Mouse (Mus musculus) layer of hippocampus, adult 9-11 months (tissue): Measurements from ENCODE around the gene Depp1.
"Not testable (repeated sequence)": the region's sequence is repeated elsewhere in the genome, so short reads cannot be mapped to it uniquely, and the experiment has no call there.

ENCODE experiments used
- DNase-seq: peaks from one replicate; pipeline ENCODE4 v3.0.0; 2022

The Depp1 gene

DNA sequence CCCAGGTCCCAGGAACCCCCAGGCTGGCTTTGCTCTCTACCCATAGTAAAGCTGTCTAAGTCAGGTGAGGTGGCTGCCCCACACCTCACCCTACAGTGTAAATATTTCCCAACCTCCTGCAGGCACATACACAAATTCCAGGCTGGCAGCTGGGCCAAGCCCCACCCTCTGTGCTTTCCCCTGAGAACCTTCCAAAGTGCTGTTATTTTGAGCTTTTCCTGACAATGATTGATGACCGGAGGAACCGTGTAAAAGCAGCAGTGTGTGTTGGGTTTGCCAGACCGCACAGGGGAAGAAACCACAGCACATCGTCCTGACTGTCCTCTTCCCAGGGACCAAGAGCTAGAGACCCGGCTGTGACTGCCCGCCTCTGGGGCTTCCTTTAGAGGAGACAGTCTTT is at the start of gene Depp1:
Gene Depp1, plus strand, starts transcription at position 204 of the 400 bp plus-strand sequence.
- DNase-seq, result no peak

DNA sequence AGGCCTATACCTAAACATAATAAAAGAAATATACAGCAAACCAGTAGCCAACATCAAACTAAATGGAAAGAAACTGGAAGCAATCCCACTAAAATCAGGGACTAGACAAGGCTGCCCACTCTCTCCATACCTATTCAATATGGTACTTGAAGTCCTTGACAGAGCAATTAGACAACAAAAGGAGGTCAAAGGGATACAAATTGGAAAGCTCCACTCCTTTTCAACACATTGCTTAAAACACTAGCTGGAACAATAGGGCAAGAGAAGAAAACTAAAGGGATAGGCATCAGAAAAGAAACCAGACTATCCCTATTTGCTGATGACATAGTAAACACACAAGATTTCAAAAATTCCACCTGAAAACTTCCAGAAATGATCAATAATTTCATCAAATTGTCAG is 49.4 kb upstream of the Depp1 start:
- not testable (repeated sequence) for DNase-seq

DNA sequence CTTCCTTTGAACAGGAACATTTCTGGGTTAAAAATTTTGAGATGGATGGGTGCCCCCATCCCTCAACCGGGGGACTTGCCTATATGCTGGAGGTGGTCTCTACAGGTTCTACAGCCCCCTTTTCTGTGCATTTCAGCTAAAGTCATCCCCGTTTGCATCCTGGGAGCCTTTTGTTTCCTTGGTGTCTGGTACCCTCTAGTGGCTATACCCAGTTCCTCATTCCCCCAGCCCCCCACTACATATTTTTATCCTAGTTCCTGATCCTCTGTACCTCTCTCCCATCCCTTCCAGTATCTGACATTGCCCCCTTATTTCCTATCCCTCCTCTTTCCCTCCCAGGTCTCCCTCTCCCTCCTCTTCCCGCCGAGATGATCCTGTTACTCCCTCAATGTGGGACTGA is 43.2 kb upstream of the Depp1 start:
- no peak for DNase-seq

DNA sequence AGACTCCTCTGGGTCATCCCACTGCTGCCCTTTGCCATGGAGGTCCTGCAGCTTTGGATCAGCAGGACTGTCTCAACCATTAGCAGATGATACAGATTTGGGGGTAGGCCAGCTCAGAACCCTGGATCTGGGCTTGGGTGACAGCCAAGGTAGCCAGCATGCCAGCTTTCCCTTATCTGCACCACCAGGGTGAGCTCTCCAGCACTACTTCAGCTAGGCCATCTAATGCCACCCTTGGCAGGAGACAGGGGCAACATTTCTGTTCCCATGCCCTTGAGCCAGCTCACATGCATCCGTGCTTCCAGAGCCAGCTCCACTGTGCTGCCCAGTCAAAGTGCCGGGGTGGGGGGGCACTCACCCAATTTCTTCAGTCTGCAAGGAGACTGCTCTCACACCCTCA is 34.7 kb upstream of the Depp1 start:
- no peak for DNase-seq

DNA sequence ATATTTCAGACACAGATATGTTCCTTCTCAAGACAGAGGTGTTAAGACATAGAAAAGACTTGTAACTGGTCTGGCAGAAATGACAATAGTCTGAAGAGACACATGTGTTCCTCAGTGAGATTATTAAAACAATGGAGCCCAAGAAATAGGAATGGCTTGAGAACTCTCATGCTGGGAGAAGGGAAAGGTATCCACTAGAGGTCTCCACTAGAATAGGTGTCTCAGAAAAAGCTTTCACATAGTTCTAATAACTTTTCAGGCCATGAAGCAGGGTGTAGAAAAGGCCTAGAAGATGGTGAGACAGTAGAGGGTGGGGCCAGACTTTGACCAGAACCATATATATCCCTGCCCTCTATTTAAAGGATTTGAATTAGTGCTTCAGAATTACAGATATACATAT is 32.3 kb upstream of the Depp1 start:
- no peak for DNase-seq

DNA sequence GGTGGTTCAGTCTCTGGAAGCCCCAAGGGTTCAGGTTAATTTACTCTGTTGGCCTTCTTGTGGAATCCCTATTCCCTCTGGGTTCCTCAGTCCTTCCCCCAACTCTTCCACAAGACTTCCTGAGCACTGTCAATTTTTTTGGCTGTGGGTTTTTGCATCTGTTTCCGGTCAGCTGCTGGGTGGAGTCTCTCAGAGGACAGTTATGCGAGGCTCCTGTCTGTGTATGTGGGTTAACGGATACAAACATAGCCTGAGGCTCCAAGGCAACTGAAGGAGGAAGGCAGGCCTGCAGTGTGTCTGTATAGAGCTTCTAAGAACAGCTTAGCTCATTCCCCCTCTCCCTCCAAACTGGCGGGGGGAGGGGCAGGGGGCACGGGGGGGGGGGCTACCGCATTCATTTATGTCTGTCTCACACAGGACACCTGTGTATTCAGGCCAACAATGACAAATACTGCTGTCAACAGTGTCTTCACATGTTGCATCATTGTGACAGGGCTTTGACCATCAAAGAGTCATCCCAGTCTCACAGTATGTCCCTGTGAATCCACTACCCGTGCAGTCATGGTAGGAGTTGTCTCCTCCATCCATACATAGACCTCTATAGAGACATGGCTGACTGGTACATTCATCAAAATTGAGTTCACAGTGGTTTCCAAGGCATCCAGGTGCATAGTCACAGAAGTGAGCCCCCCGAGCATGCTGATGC is 28.9 kb upstream of the Depp1 start:
- DNase-seq, result no peak

DNA sequence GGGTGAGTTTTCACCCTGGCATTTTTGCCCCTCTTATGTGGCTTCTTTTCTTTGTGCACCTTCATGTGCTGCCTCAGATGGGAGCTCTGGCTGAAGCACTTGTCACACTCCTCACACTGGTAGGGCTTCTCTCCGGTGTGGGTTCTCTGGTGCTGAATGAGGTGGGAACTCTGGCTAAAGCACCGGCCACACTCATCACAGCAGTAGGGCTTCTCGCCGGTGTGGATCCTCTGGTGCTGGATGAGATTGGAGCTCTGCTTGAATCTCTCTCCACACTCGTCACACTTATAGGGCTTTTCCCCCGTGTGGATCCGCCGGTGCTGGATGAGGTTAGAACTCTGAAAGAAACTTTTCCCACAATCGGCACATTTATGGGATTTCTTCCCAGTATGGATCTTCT is 24.0 kb upstream of the Depp1 start:
- not testable (repeated sequence) for DNase-seq

DNA sequence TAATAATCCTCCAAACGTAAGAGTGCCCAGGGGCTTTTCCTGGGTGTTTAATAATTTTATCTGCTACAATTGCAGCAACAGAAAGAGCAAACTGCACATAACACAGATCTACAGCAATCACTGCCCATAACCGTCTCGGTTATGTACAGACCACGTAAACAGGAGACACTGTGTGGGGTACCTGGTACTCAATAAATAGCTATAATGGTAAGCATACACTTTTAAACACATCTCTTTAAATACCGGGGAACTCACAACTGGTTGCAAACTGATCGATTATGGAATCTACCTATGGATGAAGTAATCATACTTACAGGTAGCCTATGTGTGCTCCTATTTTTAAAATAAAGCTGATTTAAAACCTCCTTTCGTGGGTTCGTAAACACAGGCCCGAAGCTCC is 22.3 kb upstream of the Depp1 start:
- DNase-seq, result no peak

DNA sequence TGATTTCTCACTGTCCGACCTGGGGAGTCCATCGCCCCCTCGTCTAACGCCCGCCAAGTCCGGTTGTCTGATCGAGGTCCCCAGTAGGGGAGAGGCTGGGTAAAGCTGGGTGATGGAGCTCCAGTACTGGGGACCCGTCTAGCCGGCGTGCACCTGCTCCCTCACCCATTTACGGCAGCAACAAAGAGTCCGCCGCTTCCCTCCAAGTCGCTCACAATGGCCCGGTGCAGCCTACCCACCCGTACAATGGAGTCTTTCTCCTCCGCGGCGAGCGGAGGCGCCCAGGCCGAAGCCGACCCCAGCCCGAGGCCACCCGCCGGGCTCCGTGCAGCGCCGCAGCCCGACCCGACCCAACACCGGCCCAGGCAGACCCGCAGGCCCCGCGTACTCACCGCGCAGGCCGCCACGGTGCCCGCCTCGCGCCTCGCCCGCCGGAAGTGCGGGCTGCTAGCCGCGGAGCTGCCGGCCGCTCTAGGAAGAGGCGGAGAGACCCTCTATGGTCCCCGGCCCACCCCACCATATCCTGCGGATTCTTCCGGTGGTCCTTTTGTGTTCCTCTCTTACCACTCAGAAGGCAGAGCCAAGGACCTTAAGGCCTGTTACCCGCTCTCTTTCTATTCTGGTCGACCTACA is 21.8 kb upstream of the Depp1 start, which contains the start of gene Zfp422:
Gene Zfp422, minus strand, starts transcription at position 461 of the 633 bp plus-strand sequence.
- DNase-seq, result peak; percentile 37

DNA sequence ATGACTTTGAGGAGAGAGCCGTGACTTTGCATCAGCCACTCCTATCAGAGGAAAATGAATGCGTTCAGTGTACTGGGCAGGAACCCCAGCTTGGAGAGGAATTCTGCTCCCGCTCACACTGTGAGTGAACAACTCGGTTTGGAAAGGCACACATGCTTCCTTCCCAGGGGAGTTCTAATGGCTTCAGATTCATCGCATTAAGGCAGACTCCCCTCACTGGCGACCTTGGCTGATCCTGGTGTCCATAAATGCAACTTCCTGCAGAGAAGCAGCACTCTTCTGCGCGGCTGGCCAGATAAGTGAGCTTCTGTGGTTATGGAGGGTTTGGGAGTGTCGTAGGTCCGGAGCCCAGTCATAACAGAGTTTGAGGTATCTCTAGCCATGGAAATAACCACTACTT is 20.6 kb upstream of the Depp1 start:
- no peak for DNase-seq

DNA sequence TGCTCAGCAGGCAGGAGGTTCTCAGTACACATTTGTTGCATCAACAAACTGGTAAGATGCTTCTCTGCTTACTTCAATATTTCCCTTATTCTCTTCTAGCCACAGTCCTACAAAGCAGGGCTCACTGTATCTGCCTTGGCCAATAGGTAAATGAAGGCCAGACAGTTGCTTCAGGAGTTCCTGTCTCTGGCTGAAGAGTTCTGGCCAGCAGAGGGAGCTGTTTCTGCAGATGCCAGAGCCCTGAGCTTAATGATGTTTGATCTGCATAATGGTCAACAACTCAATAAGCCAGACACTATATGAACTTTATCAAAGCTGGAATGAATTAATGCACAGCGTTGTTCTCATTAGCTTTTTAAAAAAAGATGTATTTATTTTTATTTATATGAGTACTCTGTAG is 18.3 kb upstream of the Depp1 start:
- peak; percentile 63 for DNase-seq

DNA sequence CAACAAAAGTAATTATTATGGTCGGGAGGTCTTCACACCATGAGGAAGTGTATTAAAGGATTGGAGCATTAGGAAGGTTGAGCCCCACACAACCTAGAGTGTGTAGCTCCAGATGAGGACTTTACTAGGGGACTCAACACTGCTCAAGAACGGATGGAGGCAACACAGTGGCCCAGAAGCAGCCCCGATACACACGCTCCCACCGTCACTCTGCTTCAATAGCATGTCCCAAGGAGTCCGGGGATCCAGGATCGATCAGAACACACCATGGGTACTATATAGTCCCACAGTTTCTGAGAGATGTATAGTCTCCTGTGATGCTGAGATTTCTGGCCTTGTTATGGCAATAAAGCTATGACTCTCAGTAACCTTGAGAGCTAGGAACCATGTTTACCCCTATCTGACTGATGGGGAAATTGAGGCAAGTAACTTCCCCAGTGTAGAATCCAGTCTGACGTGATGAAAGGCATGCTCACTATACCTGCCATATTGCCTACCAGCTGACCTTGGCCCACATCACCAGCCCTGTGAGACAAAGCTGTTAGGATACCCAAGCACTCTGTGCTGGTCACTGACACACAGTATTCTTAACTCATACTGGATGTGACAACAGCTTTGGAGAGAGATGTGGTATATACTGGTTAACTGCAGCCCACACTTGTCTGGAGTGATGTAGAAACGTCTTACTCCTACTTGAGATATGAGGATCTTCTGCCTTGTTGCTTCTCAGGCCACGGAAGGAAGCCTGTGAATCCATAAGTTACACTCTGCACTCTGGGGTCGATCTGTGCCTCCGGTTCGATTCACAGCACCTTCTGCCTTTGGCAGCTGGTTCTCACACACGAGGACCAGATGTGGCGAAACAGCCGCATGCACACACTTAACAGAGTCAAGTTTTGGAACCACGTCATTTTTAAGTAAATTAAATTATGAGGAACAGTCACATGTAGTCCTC is 16.4 kb upstream of the Depp1 start:
- no peak for DNase-seq

DNA sequence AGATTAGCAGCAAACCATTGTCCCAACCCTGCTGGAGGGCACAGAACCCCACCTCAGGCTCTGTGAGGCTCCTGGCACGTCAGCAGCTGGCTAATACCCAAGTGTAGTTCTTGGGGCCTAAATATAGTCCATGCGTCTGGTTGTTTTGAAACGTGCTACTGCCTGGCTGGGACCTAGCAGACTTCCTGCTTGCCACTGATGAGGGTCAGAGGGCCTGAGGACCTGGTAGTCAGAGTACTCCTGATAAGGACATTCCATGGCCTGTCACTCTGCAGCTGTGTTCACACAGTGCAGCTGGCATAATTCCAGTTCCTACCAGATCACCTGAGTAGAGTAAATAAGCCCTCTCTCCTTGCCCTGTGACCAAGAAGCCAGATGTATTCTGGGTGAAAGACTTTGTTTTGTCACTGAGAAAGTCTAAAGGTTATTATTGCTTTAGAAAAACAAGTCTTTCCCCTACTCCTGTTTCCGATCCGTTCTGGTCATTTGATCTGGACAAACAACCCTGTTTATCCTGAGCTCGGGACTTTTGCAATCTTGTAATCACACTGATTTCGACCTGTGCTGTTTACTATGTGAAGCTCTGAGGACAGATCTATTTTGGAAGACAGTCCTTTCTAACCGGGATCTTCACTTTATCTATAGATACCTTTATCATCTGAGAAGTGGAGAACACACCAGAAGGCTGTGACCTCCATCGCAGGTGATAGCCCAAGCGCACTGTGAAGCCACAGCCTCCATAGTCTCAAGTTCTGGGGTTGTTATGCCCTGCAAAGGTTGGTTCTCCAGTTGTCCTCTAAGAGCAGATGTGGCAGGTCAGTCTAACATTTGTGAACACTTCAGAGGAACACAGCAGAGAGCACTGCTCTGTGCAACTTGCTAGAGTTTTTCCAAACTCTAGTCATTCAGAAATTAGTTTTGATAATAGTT is 14.9 kb upstream of the Depp1 start:
- no peak for DNase-seq

DNA sequence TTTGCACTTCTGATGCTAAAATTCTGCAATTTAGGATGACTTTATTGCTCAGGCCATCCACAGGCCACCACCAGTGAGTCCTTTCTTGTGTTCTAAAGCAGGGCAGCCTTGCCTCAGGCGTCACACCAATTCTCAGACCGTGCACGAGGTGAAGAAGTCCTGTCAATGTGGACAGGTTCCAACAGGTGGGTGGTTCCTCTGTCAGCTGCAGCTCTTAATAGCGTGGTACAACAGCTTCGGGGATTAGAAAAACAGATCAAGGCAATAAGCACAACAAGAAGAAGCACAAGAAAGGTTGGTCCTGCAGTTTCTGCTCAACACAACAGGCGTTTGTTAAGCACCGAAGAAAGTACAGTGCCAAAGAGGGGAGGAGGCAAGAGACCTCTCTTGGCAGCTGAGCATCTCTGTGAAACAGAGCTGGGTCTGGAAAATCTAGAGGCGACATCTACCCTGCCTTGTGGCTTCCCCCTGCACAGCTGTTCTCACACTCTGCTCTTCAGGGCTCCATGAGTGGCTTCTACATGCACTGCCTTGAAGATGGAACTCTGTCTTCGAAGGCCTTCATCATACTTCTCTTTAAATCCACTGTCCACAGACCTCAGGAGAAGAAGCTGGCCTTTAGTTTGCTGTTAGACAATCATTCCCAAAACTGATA is 13.7 kb upstream of the Depp1 start:
- no peak for DNase-seq

DNA sequence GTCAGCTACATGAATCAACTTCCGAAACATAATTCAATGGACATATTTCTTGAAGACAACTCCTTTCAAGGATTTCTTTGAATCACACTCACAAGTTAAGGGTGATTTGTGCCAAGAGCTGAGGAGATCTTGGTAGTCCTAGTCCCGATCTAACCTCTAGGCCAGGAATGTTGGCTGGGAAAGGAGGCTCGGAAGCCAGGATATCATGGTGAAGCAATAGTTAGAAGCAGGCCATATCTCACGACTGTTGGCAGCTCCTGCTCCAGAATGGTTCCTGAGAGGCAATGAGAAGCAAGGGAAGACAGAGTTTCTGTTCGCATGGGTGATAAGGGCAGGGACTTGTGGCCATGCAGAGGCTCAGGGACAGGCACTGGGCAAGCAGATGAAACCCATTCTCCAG is 12.9 kb upstream of the Depp1 start:
- DNase-seq, result no peak

DNA sequence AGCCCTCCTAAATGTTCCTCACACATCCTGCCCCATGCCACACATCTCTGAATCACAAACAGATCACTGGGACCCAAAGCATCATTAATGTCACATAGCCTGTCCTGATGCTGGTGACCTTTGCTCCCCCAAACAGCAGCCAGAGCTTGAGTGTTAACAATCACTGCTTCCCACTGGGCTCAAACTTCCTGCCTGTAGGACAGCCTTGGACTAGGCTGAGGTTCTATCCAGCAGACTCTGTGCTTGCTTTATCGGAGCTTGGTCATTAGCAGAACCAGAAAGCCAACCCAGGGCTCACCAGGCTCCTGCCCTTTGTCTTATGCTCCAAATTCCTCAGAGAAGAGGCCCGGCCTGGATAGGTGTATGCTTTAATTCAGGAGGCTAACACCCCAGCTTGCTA is 11.5 kb upstream of the Depp1 start:
- DNase-seq, result no peak

DNA sequence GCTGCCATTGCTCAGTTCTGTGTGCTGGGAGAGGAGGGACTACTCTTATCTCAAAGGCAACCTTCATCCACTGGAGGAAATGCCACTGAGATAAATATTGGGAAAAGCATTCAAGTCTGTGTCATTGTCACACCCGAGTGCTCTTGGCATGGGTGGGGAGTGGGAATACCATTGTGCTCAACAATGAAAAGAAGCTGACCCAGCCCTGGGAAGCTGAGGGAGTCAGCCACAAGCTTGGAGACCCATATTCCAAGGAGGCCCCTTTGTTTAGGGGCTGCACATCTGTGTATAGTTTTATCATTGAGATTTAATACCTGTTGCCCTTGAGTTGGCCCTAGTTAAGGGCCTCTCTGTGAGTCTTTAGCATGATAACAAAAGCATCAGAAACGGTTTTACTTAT is 10.7 kb upstream of the Depp1 start:
- no peak for DNase-seq

DNA sequence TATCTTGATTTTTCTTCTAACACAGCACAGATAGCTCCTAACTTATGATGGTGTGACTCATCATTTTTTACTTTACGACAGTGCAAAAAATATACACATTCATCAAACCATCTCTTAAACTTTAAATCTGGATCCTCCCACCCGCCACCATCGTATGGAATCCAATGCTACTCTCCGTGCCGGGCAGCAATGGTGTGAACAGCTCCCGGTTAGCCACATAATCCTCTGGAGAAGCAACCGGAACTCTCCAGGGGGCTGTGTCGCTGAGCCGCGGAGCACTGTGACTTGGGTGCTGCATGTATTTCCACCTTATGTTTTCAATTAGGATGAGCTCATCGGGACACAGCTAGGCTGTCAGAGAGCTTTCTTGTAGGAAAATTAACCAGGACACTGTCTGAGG is 7.5 kb upstream of the Depp1 start:
- no peak for DNase-seq

DNA sequence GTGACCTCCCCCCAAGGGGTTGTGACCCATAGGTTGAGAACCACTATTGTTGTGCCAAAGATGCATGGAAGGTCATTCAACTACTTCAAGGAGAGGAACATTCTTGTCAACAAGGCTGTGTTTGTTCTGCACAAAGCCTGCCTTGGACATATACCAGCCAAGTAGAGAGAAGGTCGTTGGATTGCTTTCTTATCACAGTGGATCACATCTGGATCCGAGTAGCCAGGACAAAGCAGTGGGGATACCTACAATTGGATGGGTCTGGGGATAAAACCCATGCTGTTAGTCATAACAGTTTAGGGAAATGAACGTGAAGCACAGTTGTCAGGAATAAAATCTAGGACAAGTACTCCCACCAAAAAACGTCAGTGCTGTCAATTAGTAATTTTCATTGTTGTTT is 6.5 kb upstream of the Depp1 start:
- DNase-seq, result no peak

DNA sequence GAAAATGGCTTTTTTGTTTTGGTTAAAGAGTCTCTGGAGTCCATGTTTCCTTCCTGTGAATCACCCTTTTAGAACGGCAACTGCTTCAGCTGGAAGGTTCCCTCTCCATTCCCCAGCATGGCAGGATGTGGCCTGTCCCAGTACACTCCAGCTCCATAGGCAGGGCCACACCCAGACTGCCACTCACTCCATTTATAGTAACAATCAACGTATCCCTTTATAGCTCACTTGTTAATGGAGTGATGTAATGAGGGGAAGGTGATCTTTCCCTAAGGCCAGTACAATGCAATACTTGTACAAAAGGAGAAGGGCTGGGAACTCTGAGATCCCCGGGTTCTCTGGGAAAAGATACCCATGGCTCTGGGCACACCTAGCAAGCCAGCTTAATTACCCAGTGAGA is 6.1 kb upstream of the Depp1 start:
- DNase-seq, result no peak

DNA sequence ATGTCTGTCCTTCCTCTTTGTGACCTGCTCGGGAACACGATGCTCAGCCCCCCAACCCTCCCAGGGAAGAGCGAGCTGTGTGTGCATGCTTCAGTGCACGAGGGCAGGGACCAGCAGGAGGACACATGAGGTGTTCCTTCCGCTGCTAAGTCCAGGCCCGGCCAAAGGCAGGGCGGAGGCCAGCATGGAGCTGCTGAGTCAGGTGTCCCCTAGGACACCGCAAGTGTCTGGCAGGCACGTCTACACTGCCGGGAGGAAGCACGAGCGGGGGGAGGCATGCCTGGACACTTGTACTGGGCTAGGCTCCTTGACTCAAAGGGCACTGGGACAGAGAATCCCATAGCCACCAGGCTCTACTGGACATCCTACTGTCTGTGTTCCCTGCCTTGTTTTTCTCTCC is 2.6 kb upstream of the Depp1 start:
- DNase-seq, result no peak

DNA sequence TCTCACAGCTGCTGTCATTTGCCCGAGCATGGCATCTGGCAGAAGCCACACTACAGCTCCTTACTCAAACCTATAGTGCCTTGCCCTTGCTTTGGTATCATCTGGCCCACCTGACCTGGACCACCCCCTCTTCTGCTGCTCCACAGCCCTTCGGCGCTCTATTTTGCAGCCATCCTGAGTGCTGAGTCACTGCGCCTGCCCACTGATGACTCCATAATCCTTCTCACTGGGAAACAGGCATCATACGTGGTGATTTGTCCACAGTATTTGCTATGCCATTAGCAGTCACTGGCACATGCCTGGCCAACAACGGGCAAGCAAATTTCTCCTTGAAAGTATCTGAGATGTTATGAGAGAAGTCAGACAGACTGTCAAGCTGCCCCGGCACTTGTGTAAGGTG is 598 bp upstream of the Depp1 start:
- no peak for DNase-seq
